Mouse (Mus musculus): ENCODE measurements around the gene 0610010F05Rik. TPM values are rescaled to one million over a fixed set of nuclear protein-coding genes. Genes with fewer than 3 reads are reported as not detected.

The 0610010F05Rik gene
- polyA plus RNA-seq, 1 experiment from 2014 or later: 93.3 TPM

- 92% methylated on average over 2 of the region's 2 CpGs for WGBS
- Histone ChIP-seq H3K4me2 (replicated peaks) (no peak overlapping the region), H3K36me3 (no peaks in the 10 kb centered on the region), H3K4me1 (no peaks in the 10 kb centered on the region), H3K27ac (no peak overlapping the region), H3K27me3 (replicated peaks) (no peaks in the 10 kb centered on the region), H3K9ac (no peak overlapping the region), H3K4me3 (no peak overlapping the region), H3K9me3 (no peaks in the 10 kb centered on the region)
- ATAC-seq (ENCODE audit: low FRiP score, low read depth): no peak
Measured at GRCm38 (mm10) chr11:23537446-23537845, 96.0 kb downstream of the 0610010F05Rik start.

- no peak for ATAC-seq (ENCODE audit: low FRiP score, low read depth)
- WGBS: 29% methylated on average over 5 of the region's 5 CpGs
- no peak within 1 kb of the TSS for H3K27ac ChIP-seq
Measured at GRCm38 (mm10) chr11:23520473-23521205, 112.8 kb downstream of the 0610010F05Rik start, which contains the start of gene 1700093K21Rik. Gene 1700093K21Rik (minus strand): TSS chr11:23521155.

GRCm38 (mm10) chr11:23518981-23519380, 114.5 kb downstream of the 0610010F05Rik start:
- no peaks in the 10 kb centered on the region for H3K9me3 ChIP-seq
- no peak overlapping the region for H3K4me3 ChIP-seq
- H3K4me1 ChIP-seq: no peaks in the 10 kb centered on the region
- H3K36me3 ChIP-seq: no peaks in the 10 kb centered on the region
- no peak overlapping the region for H3K9ac ChIP-seq
- no peak overlapping the region for H3K27ac ChIP-seq
- 80% methylated on average over 3 of the region's 3 CpGs for WGBS
- no peak for ATAC-seq (ENCODE audit: low FRiP score, low read depth)
- no peaks in the 10 kb centered on the region for H3K27me3 ChIP-seq (replicated peaks)
- no peak overlapping the region for H3K4me2 ChIP-seq (replicated peaks)

More at GRCm38 (mm10) chr11:23520473-23521205, 112.8 kb downstream of the 0610010F05Rik start, which contains the start of gene 1700093K21Rik:
- no peaks in the 10 kb centered on the region for H3K27me3 ChIP-seq (replicated peaks)
- no peak within 1 kb of the TSS for H3K9ac ChIP-seq
- H3K9me3 ChIP-seq: no peaks in the 10 kb centered on the region
- no peak within 1 kb of the TSS for H3K4me2 ChIP-seq (replicated peaks)
- no peaks in the 10 kb centered on the region for H3K4me1 ChIP-seq
- H3K36me3 ChIP-seq: no peaks in the 10 kb centered on the region
- no peak within 1 kb of the TSS for H3K4me3 ChIP-seq

- H3K36me3 ChIP-seq: no peaks in the 10 kb centered on the region
- H3K4me2 ChIP-seq (replicated peaks): no peak overlapping the region
- WGBS: 76% methylated on average over 2 of the region's 2 CpGs
- no peak for ATAC-seq (ENCODE audit: low FRiP score, low read depth)
- no peaks in the 10 kb centered on the region for H3K27me3 ChIP-seq (replicated peaks)
- no peak overlapping the region for H3K27ac ChIP-seq
- H3K9me3 ChIP-seq: no peaks in the 10 kb centered on the region
- no peaks in the 10 kb centered on the region; the same call in 1 of the 2 replicates for H3K4me1 ChIP-seq
- H3K9ac ChIP-seq: no peak overlapping the region
- no peak overlapping the region for H3K4me3 ChIP-seq
Measured at GRCm38 (mm10) chr11:23515315-23515714, 118.1 kb downstream of the 0610010F05Rik start.

Other genes starting within 250 kb of the 0610010F05Rik start
- gene Ahsa2, start 135.6 kb downstream of the 0610010F05Rik start, polyA plus RNA-seq (2016; fragmentation: Nextera tagmentation; extraction: Ambion mirVana): 135 and 139 TPM in 2 replicates
- not detected in 2 replicates for gene 1700093K21Rik, start 112.5 kb downstream of the 0610010F05Rik start, polyA plus RNA-seq (2016; fragmentation: Nextera tagmentation; extraction: Ambion mirVana)
- 18.4 and 19.8 TPM in 2 replicates for gene Pus10, start 32.0 kb upstream of the 0610010F05Rik start, polyA plus RNA-seq (2016; fragmentation: Nextera tagmentation; extraction: Ambion mirVana)
- 45.5 and 46.8 TPM in 2 replicates for gene Pex13, start 32.3 kb upstream of the 0610010F05Rik start, polyA plus RNA-seq (2016; fragmentation: Nextera tagmentation; extraction: Ambion mirVana)
- gene Rel, start 137.3 kb upstream of the 0610010F05Rik start, polyA plus RNA-seq (2016; fragmentation: Nextera tagmentation; extraction: Ambion mirVana): 0.64 and 0.80 TPM in 2 replicates

Measured in neural tube, embryonic 12.5 days (tissue).